Mouse (Mus musculus) gastrocnemius, adult 8-10 months (tissue): Measurements from ENCODE around the gene Cntfr. TPM values are rescaled to one million over a fixed set of nuclear protein-coding genes. Genes with fewer than 3 reads are reported as not detected.

Experiments used
- DNase-seq, 2 experiments: peaks; one replicate each; pipeline ENCODE4 v3.0.0; 2022; ENCODE audit warnings: low spot score in 2 of 2
- total RNA-seq, 4 experiments: library from RNA; stranded (reverse); gene quantifications; 2 replicates each; pipeline ENCODE4 v1.2.4; 2022

Gene Cntfr
- total RNA-seq, 4 experiments from 2014 or later, result 17.8 to 25.6 (median 22.5) TPM

DNA sequence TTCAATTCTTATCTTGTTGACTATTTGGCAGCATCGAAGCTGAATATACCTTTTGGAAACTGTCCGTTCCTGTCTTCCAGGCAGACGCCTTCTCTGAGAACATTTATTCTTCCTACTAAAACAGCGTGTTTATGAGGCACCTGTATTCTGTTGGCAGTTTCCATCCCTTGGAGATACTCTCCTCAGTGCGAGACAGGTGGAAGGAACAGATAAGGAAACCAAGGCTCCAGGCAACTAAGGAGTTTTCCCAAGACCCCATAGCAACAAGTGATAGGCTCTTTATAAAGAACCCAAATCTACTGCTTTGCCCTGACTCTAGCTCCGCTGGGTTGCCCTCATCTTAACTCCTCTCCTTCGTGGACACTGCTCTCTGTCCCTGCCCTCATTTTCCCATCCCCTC, 48.3 kb downstream of the Cntfr start:
- no peak for DNase-seq

DNA sequence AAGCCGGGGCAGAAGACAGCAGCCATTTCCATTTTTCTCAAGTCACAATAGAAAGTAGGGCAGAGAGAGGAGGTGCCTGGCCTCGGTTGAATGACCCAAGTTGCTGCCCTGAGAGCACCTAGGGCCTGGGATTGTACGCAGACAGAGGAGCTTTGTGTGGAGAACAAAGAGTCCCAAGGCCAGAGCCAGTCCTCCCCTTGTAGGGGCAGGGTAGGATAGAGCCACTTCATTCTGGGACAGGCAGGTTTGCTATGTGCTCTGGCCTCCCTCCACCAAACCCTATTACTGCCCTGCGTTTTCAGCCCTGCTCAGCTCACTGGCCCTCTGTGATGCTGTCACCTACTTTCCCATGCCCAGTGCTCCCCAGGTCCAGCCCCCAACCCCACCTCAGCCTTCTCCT, 48.7 kb downstream of the Cntfr start:
- DNase-seq, result no peak

DNA sequence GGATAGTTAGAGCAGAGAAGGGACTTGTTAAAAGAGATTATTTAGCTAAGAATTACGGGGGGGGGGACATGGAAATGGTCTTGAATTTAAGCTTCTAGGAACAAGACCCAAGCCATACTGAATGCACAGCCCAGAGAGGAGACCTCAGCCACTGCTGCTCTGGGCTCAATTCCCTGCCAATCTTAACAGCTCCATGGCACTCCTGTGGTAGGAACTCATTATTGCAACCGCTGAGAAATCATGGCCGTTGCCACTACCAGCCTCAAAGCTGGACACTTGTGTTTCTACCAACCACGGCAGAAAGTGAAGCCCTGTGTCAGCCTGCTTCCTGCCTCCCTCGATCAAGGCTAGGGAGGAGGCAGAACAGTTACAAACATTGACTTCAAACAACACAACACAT, 51.4 kb downstream of the Cntfr start:
- no peak for DNase-seq

DNA sequence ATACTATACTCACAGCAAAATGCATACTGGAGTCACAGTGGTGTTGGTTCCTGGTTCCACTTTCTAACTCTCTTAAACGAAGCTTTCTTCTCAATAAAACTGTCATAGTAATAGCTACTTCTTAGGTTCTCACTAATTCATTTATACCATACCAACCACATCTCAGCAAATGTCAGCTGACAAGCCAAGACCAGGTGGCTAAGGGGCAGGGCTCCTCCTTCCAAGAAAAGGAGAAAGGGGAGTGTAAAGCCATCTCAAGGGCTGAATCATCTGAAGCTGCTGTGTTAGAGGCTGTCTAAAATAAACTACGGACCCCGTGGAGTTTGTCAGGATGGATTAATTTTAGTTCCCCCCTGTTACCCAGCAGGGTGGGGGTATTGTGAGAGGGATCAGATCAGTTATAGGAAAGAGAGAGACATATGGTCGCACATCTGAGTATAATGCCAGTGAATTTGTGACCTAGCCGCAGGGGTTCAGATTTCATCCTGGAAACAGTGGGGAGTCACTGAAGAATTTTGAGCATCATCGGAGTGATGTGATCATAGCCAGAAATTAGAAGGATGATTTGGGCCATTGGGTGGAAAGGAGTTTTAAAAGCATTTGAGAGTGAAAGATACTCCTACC, 55.6 kb downstream of the Cntfr start:
- DNase-seq, result no peak

DNA sequence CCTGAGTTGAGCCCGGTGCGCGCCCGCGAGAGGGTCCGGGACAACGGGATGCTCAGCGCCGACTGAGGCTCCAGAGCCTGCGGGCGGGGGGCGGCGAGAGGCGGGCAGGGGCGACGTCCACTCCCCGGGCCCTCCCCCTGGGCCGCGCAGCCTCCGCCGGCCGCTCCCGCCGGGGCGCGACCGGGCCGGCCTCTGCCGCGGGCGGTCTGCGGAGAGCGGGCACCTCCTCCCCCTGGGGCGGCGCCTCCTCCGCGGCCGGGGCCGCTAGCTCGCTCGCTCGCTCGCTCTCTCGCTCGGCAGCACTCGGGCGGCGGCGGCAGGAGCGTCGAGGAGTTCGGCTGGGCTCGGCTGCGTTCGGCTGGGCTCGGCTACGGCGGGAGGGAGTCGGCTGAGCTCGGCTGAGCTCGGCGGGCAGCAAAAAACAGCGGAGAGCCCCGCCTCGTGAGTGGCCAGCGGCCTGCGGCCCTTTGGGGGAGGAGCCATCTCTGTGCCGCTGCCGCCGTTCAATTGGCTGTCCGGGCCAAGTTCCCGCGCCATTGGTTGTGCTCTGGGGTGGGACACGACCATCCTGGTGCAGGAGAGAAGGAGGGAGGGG, 56.9 kb downstream of the Cntfr start, which contains the start of gene Enho:
TSS of gene Enho (minus strand) at position 412 of the 595 bp plus-strand sequence.
- DNase-seq, result peak; percentile 85 to 92

DNA sequence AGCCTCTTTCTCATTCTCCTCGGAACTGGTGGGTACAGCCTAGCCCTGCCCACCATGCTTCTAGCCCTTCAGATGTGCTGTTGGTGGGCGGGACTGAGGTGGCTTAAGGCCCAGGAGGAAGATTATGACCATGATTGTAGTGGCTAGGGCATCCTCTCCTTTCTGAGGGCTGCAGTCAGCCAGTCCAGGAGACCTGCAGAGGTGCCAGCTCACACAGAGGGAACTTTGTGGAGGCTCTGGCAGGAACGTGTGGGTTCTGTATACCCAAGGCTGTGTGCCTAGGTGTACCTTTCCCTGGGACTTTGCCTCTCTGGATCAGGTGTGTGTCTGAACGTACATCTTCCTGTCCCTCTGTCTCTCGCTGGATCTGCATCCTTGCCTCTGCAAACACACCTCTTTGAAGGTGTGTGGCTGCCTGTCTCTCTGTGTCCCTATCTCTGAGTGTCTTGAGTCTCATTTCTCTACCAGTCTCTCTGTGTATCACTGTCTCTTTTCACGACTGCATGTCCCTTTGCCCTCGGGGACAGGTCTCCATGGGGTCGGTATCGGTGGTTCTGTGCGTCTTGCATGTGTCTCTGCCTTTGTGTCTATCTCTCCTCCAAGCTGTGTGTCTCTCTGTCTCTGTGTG, 57.6 kb downstream of the Cntfr start:
- no peak for DNase-seq

DNA sequence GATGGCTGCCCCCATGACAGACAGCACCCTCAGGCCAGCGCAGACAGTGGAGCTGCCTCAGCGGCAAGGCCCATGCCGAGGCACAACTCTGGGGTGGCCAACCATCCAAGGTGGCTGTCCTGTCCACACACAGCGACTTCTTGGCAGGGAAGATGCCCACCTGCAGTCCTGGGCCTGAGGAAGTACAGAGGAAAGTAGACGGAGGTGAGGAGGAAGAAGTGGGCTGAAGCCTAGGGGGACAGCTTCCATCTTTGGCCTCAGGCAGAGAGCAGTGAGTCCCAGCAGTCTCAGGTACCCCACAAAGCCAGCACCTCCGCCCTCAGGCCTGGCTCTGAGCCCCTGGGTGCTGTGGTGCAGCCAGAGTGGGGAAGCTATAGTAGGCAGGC, 58.1 kb downstream of the Cntfr start:
- DNase-seq, result no peak

DNA sequence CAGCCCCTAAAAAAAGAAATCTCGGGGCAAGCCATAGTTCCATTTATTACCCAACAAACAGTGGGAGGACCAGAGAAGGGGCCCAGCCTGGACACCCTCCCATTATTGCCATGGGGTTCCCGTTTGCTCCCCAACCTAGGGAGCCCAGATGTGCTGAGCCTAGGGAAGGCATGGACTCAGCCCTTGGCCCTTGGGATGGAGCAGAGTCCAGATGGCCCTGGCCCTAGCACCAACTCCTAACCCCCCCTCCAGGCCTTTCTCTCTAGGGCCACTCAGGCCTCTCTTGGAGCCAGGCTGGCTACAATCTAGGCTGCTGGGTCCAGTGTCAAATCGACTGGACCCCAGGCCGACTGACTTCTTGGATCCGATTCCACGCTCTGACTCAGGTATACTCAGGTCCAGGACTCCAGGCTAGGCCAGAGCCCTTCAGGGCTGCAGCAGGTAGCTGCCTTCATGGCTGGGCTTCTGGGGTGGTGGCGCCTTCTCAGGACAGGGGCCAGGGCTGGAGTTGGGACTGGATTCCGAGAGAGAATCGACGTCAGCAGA, 58.6 kb downstream of the Cntfr start:
- no peak for DNase-seq

DNA sequence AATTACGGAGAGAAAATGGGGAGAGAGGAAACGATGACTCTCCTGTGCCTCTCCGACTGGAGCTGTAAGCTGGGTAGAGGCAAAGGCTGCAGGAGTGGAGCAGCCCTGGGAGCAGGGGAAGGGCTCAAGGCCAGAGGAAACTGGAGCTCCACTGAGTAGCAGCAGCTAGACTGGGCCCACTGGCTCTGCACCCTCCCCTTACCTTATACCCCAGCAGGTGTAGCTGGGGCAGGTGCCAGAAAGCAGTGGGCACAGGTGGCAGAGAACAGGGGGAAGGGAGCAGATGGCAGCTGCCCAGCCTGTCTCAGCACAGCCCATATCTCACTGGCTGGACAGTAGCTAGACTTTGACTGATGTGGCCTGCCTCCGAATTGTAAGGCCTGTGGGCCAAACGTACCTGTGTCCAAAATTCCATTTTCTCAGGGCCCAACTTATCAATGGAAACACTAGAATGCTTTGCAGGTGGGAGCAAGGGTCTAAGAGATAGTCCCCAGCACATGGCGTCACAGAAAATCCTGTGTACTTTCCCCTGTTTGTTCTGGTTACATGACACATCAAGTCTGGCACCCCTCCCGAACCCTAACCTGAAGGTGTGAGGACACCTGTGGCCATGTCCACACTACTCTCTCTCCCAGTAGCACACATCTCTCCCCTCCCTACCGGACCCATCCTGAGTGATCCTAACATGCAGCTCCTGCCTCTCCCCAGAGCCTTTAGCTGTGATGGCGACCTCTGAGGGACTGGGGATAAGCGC, 59.8 kb downstream of the Cntfr start:
- no peak for DNase-seq

DNA sequence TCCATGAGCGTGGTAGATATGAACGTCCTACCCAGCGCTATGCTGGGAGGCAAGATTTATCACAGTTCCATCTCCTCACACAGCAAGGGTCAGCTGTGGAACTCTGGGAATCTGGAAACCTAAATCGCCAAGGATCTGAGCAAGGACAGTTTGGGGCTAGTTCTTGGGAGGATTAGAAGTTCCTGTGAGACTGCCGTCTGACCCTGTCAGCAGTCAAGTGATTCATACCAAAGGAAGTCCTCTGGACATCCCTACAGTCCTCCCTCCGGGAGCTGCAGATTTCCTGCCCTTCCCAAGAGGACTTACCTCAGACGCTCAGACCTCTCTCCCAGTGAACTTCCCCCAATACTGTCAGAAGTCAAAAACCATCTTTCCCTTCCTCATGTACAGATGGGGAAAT, 60.5 kb downstream of the Cntfr start:
- DNase-seq, result no peak

DNA sequence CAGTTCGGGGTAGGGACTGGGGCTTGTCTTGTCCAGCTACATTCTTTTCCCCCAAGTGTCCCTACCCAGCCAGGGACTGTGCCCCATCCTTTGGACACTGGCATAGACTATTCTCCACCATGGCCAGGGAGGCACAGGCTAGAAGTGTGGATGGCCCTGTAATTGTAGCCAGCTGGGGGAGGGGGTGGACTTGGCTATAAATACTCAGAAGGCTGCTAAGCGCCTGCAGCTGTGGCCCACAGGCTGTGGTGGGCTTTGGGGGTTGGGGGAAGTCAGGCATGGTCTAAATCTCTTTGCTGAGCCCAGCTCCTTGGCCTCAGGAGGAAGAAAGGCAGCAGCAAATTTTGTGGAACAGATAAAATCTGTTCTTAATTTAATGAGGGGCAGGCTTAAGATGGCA, 61.0 kb downstream of the Cntfr start:
- no peak for DNase-seq

DNA sequence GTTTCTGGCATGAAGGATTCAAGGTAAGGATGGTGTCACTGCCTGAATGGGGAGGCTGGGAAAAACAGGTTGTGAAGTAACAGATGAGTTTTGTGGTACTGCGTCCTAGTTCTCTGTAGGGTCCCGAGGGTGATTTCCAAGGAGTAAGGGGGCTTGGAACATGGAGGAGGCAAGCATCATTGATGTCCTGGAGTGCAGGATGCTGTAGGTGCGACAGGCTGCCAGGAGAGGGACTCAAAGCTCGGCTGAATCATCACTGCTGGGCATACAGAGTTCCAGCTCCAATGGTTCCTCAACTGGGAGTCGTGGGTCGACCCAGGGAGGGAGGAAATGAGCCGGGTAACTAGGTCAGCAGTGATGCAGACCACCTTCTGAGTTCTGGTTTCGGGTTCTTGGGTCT, 61.7 kb downstream of the Cntfr start:
- no peak for DNase-seq

DNA sequence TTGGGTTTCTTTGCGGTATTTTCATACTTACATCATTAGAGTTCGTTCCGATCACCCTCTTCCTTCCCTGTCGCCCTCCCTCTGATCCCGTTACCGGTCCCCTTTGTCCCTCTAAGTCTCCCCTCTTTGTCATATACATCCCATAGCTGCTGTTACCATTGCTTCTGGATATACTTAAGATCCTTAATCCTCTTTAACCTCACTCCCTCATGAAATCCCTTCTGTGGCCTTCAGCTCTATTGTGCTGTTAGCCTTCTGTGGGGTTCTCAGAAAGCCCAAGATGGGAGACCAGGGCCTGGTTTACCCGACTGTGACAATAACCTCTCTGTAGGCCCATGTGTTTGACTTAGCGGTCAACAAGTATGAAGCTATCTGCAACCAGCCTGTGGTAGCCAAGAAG, 62.3 kb downstream of the Cntfr start:
- no peak for DNase-seq

DNA sequence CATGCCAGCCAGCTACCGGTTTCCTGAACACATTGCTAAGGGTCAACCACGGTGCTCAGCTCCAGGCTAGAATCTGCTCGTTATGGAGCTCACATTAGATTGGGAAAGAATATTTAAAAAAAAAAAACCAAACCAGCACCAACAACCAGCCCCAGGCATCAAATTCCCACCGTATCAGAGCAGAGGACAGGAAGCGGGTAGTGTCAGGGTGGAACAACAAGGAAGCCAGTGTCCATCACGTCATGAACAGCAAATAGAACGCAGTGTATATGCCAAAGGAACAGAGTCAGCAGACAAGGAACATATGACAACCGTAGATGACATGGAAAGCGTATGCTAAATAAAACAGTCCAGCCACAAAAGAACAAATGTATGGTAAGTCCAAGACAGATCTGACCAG, 63.9 kb downstream of the Cntfr start:
- DNase-seq, result no peak

DNA sequence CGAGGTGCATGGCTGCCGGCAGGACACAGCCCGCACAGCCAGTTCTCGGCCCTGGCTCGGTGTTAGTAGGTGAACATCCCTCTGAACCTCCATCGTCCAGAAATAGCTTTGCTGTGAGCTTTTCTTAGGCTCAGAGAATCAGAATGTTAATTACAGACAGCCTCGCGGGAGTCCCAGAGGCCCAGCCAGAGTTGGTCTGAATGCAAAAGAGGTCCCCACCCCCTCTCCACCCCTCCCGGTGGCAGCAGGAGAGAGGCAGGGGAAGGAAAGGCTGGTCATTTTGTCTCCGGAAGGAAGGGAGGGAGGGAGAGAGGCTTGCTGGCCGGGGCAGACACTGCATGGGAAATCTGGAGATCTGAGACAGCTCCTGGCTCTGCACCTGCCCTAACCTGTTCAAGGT, 65.5 kb downstream of the Cntfr start:
- DNase-seq, result no peak

DNA sequence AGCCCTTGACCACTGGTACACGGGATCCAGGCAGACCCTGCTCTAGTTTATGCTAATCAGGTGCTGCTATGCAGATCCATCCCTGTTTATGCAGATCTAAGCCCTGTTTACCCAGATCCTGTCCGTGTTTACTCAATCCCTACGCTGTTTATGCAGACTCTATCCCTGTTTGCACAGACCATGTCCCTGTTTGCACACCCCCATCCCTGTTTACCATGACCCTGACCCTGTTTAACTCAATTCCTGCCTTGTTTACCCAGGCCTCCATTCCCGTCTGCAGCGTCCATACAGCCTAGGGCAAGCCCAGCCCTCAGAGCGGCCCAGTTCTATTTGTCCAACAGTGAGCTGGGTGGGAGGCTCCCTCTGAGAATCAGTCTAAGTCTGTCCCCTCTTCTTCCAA, 66.7 kb downstream of the Cntfr start:
- no peak for DNase-seq

DNA sequence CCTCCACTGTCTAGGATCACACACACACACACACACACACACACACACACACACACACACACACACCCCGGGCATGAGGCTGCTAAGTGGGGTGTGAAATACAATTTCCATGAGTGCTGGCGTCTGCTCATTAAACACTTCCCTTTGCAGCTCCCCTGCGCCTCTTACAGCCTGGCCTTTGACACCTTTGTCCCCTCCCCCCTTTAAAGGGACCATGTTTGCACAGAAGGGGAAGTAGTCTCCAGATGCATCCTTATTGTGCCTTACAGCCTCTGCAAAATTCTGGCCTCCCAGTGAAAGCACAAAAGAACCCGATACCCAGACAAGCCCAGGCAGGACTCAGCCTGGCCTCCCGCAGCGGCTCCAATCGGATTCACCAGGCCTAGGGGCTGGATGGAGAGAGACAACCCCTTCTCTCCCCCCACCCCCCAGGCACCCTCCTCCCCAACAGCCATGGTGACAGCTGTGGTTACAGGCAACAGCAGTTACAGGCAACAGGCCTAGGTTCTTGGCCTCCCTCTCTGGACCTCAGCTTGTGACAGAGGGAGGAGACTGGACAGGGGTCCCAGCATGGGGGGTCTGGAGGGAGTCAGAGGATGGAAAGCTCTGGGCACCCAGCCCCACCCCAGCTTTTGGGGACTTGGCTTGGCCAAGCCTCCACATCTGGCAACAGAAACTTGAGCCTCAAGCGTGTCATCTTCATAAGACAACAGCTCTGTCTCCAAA, 68.5 kb downstream of the Cntfr start:
- no peak for DNase-seq

DNA sequence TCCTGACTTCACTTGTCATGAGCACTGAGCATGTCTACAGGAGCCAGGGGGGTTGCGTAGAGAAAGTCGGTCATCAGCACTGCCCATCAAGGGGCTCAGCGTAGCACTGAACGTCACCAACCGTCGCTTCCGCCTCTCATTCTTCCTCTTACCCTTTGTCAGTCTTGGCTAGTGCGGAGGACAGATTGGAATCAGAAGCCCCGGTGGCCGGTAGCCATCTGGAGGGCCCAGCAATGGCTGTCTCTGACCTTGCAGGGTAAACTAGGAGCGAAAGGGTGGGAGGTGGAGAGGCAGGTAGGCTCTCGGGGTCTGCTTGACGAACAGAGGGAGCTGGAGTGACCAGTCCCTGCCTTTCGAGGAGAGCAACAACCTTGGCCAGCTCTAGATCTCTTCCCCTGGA, 74.8 kb downstream of the Cntfr start:
- DNase-seq, result no peak

DNA sequence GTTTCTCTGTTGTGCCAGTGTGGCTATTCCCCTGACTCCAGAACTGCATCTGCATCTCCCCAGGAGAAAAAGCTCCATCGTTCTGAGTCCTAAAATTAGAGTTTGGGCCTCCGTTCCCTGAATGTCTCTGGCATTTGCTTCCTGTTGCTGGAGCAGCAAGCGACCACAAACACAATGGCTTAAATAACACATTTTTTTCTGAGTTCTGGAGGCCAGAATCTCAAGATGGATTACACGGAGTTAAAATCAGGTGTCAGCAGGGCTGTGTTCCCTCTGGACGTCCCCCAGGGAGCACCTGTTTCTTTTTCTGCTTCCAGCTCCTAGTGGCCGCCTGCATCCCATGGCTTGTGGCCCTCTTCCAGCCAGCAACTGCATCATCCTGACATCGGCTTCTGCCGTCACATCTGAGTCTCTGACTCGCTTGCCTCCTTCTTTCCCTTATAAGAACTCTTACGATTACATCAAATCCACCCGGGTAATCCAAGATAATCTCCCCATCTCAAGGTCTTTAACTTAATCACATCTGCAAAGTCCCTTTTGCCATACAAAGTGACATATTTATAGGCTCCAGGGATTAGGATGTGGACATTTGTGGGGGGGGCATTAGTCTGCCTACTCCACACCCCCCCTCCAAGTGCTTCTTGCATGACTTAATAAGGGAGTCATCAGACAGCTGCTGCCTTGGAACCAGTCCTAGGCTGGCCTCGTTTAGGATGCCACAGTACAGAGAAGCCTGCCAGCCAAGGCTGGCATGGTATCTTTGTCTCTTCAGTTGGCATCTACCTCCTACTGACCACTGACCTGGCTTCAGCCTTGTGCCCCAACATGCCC, 77.8 kb downstream of the Cntfr start:
- DNase-seq, result peak; percentile 84 to 93
